Mouse (Mus musculus): ENCODE results near the gene Ezh1.

DNA sequence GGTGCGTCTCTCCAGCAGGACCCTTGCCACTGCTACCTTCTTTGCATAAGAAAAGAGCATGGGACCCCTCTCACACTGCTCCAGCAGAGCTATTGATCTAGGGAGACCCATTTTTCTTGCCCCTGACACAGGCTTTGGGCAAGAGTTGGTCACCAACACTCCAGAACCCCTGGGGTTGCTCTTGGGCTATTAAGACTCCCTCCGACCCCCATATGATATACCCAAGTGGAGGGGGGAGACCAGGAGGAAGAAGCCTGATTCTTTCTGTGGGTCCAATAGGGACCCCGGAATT lies 37.7 kb upstream of the Ezh1 start:
- TF ChIP-seq TAL1 (IDR thresholded peaks at IDR 0.05; ENCODE audit: low read length) (no peak), GATA1 (IDR thresholded peaks at IDR 0.05; ENCODE audit: low read length) (no peak)

All from erythroblast, embryonic 14.5 days (primary cell).